Mouse (Mus musculus) c-Kit-negative CD71-positive TER-119-positive erythroid progenitor cells, embryonic 14.5 days (primary cell): ENCODE results near the gene Aqp9.
"Not testable (repeated sequence)": the region's sequence is repeated elsewhere in the genome, so short reads cannot be mapped to it uniquely, and the experiment has no call there.

Experiments used
- DNase-seq: peaks from one replicate; pipeline ENCODE4 v3.0.0-alpha.2; 2013; ENCODE audit warnings: low read depth, low spot score

Aqp9 gene

DNA sequence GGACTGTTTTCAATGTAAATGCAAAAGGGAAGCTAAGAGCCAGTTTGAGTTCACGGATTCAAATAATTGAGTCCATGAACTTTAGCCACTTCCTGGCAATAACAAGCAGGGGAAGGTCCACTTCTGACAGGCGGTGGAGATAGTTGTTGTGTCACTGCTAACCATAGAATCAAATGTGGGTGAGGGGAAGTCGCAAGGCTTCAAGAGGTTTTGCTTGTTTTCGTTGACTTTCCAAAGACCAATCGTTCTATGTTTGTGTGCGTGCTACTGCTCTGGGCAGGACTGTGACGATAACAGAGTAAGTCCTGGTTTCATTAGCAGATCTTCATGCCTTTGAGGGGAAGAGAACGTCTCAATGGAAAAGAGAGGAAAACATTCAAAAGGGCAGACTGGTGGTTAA, 28.3 kb downstream of the Aqp9 start:
- no peak for DNase-seq

- no peak for DNase-seq
These were observed 29.5 kb downstream of the Aqp9 start for GRCm38 (mm10) chr9:71138936-71139335.

DNA sequence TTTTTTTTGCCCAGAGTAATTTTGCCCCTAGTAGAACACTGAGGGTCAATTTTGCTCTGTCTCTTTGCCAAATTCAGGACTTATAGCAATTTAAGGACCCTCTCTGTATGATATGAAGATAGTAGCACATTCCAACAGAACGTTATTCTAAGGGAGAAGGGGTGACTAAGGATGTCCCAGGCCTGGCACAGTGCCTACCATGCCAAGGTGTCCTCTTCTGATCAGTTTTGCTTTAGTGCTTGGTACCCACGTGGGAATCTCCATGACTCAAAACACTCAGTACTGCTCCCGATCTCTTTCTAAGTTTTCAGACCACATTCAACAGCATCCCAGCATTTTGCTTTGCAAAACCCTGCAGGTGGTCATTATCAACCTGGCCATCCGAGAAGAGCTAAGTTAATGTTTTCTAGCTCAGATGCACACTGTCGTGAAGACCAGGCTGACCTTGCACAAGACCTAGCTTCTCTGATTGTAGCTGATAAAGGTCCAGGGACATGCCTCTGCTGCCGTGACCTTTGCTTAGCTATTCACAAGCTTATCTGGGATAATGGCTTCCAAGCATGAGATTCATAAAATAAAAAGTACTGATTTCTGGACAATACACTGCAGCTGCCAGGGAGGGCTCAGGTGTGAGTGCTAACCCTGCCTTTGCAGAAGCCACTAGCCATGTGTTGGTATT, 31.1 kb downstream of the Aqp9 start:
- no peak for DNase-seq

DNA sequence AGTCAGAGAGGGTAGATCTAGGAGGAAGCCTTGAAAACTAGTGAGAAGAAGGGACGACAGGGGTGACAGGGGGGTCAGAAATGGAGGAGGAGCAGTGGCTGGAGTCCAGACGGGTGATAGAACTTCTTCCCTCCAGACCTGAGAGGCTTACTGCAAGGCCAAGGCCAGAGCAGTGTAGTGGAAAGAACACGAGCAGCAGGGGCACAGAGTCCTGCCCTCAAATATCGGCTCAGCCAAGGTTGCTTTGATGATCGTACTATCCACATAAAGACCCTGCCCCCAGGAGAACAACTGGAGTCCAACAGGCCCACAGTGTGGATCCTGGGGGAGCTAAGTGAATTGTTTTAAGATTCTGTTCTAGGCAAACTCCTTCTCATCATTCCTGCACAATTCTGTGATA, 33.4 kb downstream of the Aqp9 start:
- no peak for DNase-seq

DNA sequence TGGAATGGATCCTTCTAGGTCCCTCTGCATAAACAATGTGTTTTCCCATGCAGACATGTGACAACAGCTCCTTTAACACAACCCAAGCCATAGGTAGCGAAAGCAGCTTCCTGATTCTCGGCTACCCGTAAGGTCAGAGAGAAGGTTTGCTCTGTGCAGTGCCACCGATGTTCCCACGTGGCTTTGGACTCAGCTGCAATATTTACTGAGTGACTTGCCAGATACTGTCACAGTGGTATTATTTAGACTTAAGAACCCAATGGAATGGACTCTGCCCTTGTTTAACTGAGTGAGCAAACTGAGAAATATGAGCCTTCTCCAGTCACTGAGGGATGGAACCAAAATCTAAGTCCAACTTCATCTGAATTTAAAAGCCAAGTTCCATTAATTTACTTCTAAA, 35.3 kb downstream of the Aqp9 start:
- no peak for DNase-seq

- no peak for DNase-seq
These were observed 36.7 kb downstream of the Aqp9 start for GRCm38 (mm10) chr9:71131822-71132221.

DNA sequence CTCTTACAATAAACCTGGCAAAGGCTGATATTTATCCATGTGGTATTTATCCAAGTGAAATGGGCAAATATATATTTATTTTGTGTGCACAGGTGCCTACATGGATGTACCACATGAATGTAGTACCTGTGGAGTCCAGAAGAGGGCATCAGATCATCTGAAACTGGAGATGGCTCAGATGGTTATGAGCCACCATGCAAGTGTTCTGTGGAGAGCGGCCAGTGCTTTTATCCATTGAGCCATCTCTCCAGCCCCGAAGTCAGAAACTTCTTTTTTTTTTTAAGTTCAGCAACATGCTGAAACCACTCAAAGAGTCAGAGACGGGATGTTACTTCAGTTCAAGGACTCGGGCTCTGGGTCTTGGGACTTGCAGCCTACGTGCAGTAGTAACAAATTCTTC, 39.6 kb downstream of the Aqp9 start:
- DNase-seq = peak; percentile 76

DNA sequence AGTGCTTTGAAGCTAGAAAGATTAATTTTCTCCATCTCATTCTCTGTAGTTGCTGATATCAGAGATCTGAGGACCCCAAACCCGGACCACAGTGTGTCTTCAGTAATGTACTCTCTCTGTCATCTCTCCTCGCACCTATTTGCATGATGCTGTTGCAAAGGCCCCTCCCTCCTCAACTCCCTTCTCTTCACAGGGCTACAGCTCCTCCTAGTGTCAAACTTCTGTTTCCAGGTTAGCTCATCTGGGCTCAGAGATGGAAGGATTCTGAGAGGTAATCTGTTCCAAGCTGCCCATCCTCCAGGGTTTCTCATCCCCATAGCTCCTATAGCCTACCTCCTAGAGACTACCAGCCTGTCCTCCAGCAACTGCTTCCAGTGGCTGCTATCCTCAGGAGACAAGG, 42.3 kb downstream of the Aqp9 start:
- DNase-seq = peak; percentile 48

- DNase-seq = not testable (repeated sequence)
These were observed 45.4 kb downstream of the Aqp9 start for GRCm38 (mm10) chr9:71123095-71123494.

DNA sequence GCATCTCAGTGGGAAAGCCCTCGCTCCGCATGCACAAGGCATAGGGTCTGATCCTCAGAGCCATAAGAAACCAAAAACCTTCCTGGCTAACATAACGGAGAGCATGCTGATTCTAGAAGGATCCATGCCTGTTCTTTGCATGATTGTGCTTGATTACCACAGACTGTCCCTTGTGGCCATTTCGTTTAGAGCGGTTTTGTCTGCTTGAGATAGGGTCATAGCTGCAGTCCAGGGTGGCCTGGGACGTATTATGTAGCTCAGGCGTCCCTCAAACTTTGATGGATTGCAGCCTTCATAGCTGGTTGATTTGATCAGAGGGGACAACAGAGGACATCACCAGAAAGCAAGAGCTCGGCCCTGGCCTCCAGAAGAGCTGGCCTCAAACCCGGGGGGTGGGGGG, 47.6 kb downstream of the Aqp9 start:
- no peak for DNase-seq

DNA sequence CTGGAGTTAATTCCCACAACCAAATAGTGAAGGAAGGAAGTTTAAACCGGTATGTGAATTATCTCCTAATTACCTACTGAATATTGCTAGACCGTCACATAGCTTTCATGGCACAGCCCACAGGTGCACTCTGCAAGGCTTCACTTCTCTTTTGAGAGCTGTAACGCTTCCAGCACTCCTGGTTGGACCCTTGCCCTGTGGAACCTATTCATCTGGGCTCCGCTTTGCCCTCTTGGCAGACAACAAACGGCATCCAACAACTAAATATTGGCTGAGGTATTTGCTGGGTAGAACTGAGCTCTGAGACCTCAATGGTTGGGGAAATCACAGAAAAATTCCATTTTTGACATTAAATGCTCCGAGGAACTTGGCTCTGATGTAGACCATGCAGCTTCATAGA, 55.3 kb downstream of the Aqp9 start:
- no peak for DNase-seq

DNA sequence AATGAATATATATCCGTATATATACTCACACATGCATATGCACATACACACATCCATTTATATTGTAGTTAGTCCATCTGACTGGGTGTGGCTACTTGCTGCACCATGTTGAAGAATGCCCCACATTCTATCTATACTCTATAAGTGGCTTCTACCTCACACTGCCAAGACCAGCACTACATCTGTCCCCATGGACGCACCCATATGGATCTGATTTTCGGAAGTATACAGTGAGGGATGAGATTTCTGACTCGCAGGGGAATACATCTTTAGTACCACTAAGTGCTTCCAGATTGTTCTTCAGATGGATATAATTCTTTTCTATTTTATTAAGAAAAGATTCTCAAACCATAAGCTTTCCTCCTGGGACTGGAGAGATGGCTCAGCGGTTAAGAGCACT, 65.0 kb downstream of the Aqp9 start:
- DNase-seq = no peak

DNA sequence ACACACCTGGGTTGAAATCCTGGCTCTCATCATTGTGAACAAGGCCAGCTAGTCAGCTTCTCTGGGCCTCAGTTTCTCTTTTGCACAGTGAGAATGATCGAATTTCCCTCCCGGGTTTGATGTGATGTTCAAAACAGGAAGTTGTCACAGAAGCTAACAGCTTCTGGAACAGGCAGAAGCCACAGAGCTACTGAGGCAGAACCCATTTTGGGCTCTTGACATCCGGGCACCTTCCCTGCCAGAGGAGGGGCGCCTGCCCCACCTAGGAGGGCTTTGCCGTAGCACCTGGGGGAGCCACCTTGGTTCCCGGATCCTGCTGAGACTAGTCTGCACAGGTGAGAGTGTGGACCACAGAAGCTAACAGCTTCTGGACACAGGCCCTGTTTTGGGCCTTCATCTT, 74.4 kb downstream of the Aqp9 start:
- DNase-seq = no peak

DNA sequence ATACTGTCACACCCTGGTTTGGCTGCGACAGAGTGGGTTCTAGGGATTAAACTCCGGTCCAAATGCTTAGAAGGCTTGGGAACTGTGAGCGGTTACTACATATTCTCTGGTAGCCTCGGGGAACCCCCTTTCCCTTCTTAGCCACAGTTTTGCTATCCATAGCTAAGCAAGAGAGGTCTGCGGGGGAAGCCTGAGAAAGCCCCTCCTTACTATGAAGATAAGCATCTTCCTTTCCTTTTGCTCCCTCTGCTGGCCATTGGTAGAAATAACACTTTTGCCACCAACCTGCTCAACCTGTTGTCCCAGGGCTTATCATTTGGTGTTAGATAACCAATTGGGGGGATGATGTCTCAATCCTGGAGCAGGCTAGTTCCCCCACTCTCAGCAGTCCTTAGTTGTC, 76.4 kb downstream of the Aqp9 start:
- peak; percentile 40 for DNase-seq

GRCm38 (mm10) chr9:71079201-71079600, 89.3 kb downstream of the Aqp9 start:
- DNase-seq = no peak

DNA sequence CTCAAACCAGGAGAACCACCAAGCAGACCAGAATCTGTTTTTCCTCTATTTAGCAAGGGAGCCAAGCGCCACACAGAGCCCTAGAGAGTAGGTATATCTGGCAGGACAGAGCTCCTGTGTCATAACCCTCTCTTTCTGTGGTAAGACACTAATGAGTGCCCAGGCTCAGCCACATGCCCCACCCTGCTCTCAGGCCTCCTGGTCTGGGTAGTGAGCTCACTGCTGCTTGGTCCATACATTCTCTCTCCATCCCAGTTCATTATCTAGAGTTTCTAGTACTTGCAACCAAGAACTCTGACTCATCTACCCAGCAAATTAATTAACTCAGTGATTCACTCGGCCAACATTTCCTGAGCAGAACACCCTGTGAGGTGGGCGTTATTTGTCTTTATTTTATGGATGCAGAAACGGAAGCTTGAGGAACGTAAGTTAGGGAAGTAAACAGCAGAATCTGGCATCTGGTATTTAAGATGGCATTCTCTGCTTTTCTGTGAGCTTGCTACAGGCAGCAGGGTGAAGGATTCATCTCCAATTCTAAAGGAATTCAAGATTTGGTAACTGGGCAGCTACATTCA, 91.1 kb downstream of the Aqp9 start:
- DNase-seq = no peak

DNA sequence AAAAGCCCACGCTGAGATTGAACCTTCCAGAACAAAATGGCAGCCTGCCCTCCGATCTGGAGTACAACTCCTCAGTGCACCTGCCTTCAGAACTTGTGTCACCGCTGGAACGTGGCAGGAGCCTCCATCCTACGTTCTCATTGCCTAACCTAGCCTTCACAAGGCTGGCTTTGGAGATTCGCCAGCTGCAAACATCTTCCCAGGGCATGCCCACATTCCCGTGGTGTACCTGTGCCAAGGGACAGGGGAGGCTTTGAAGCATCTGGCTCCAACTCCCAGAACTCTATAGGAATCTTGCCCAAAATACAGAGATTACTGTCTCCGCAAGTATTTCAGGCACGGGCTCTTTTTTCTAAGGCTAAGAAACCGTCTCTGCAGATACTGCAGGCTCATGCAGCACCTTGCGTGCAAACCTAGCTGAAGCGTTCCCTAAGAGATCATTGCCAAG, 92.3 kb downstream of the Aqp9 start:
- no peak for DNase-seq

GRCm38 (mm10) chr9:71073831-71074230, 94.7 kb downstream of the Aqp9 start:
- no peak for DNase-seq

DNA sequence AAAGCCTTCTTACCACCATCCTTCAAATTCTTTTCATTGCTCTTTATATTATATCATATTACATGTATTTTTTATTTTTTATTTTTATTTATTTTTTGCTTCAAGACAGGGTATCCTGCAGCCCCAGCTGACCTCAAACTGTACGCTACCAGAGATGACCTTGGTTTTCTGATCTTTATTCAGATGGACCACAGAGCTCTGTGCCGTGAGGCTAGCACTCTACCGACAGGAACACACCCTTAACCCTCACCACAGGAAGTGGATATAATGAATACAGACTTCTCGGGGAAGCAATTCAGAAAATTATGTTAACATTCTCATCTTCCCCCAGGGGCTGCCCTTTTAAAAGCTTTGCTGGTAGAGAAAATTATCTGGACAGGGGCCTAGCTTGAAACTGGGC, 95.4 kb downstream of the Aqp9 start:
- no peak for DNase-seq

DNA sequence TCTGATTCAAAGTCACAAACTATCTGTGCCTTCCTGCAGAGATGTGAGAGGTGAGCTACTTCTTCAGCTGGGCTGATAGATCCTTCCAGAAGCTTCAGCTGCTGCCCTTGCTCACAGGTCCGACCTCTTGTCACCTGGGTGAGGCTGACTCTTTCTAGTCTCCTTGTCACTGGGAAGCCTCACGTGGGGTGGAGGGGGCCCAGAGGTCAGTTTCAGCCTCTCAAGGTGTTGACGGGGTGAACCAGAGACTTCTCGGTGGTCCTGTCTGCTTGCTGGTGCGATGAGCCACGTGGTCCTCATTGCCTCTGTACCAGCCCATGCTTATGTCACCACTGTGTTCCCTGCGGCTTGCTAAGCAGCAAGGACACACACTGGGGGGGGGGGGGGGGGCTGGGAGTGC, 96.0 kb downstream of the Aqp9 start:
- DNase-seq = no peak

DNA sequence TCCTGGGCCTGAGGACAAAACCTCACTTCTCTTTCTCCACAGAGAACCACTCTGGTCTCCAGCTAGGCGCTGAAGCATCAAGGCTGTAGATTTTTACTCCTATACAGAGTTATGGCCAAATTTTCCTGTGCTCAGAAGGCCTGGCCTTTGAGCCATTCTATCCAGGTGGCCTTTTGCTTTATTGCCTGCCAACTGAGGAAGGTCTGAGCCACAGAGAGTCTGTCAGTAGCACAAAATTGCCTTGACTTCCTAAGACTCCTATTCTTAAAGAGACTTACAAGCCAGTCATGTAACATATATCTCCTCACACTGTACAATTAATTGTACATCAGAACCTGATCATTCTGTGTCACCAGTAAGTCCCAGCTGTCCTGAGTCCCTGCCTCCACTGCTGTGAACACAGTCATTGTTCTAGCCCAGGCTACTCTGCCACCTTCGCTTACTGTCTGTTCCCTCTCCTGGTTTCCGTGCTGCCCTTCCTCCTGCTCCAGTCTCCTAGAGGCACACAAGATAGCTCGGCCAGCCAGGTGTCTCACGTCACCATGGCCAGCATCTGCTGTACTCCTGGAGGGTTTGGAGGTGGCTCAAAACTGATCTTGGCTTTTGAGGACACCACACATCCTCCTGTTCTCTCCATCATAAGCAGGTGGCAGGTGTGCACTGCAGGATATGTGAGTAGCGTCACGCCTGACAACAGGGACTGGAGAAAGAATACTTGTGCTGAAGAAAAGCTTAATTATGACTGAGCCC, 96.7 kb downstream of the Aqp9 start:
- no peak for DNase-seq

DNA sequence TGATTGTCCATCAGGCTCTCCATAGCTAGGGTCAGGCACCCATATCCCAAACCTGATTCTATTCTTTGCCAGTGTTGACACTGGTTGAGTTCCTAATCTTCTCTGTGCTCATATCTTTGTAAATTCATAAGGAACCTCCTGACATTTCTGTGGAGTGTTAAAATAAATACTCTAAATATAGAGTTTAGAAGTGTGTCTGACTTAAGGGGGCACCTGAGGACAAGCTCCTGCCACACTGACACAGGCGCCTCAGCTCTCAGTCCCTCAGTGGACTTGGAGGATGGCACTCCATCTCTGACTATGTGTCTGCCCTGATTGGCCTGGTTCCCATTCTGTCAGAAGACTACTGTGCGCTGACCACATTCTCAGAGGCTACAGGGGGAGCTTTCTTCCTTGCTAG, 97.9 kb downstream of the Aqp9 start:
- no peak for DNase-seq

DNA sequence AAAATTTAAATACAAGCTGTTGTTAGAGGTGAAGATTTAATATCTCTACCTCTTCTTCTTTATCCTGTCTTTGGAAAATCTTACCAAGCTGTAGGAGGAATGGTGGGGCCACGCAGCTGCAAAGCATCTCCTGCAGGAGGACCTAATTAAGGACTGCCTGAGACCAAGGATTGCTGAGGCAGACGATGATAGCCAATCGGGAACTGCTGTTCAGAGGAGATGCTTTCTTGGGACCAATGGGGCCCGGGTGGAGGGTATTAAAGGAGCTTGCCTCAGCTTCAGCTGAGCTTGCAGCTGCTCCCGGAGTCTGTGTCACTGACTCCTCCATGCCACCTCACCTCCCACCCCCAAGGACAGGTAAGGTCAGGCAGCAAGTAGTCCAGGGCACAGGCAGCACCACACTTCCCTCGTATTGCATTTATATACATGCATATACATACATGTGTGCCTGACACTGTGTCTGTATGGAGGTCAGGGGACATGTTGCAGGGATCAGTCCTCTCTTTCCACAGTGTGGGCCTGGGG, 99.6 kb downstream of the Aqp9 start:
- no peak for DNase-seq
